Mouse (Mus musculus): ENCODE data around the gene Olfr883. TPM values are rescaled to one million over a fixed set of nuclear protein-coding genes. Genes with fewer than 3 reads are reported as not detected.

Olfr883 gene
- total RNA-seq (2017) = not detected in 3 replicates

DNA sequence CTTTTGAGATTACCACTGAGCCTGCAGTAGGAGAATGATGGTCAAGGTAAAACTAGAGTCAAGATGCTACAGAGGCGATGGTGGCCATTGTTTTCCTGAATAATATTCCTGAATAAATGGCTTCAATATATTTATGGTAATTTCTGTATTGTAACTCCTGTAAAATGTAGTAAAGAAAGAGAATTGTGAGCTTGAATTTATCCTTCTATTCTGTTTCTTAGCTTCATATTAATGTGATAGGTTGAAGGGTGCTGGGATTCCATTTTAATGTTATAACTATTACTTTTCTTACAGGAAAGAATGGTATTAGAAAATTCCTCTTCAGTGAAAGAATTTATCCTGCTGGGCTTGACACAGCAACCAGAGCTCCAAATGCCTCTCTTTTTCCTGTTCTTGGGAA, at the start of gene Olfr883:
Gene Olfr883, plus strand, starts transcription at position 301 of the 400 bp plus-strand sequence.
- no peak for ATAC-seq (replicated peaks; ENCODE audit: insufficient number of reproducible peaks, low FRiP score, low TSS enrichment, poor library complexity, severe bottlenecking)

DNA sequence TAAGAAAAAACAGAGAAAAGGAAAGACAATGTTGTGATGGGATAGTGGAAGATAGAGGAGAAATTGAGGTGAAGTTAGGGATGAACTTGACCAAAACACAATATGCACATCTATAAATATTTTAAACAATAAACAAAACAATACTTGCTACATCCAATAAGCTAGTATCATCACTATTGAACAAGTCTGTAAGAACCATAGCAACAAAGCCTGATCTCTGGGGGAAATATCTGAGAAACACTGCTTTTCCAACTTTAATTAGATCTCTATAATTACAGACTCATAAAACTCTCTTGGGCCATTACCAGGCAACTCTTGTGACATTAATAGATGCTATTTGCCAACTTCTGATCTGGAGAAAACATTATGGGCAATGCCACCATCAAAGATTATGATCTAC, 34.1 kb upstream of the Olfr883 start, which contains the start of gene Olfr881:
Gene Olfr881, plus strand, starts transcription at position 301 of the 400 bp plus-strand sequence.
- ATAC-seq (replicated peaks; ENCODE audit: insufficient number of reproducible peaks, low FRiP score, low TSS enrichment, poor library complexity, severe bottlenecking) = no peak

DNA sequence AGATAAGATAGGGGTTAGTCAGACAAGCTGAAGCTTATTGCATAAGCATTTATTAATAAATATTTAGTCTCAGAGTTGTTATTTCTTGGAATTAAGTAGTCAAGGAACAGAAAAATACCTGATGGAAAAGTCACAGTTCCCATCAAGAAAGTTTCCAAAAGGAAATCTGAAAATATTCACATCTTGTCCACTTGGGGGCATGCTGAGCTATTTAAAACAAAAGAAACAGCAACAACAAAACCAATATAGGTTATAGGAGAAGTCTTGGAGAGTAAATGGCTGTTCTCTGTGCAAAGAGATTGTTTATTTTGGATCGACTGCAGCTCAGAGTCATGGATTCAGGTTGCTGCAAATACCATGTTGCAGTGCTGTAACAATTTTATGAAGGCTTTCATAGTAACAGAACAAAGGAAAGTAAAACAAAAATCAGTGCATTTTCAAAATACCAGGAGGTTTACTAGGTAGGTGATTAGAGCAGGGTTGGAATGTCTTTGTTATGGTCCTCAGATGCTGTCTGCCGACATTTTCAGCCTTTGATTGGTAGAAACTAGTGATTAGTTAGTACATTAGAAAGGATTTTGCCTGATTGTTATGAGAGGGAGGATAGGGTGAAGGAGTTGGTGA, 26.9 kb upstream of the Olfr883 start:
- ATAC-seq (replicated peaks; ENCODE audit: insufficient number of reproducible peaks, low FRiP score, low TSS enrichment, poor library complexity, severe bottlenecking) = no peak

DNA sequence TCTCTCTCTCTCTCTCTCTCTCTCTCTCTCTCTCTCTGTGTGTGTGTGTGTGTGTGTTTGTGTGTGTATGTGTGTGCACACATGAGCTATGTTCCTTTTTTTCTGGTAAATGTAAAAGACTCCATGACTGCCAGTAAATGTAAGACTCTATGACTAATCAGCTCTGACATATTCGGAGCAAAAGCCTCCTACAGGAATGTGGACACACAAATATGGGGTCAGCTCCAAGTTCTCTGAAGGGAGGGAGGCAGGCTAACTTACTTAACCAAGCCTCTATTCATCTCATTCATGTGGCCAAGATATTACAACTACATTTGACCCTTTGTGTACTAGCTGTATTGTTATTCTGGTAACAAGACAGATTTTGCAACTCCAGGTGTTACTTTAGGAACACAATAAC, 25.6 kb upstream of the Olfr883 start:
- ATAC-seq (replicated peaks; ENCODE audit: insufficient number of reproducible peaks, low FRiP score, low TSS enrichment, poor library complexity, severe bottlenecking) = no peak

DNA sequence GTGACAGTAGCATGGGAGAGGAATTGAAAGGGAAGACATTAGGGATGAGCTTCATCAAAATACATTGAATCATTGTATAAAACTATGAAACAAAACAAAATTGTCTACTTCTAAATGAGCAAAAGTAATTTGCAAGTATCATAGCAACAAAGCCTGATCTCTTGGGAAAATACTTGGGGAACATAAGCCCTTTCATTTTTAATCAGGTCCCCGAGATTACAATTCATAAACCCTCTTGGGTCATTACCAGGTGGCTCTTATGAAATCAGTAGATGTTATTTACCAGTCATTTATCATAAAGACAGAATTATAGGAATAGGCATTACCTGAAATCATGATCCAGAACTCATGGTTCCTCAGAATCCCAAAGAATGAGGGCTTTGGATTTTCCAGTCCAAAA, 20.6 kb downstream of the Olfr883 start, which contains the start of gene Olfr884:
Gene Olfr884, plus strand, starts transcription at position 301 of the 400 bp plus-strand sequence.
- no peak for ATAC-seq (replicated peaks; ENCODE audit: insufficient number of reproducible peaks, low FRiP score, low TSS enrichment, poor library complexity, severe bottlenecking)

DNA sequence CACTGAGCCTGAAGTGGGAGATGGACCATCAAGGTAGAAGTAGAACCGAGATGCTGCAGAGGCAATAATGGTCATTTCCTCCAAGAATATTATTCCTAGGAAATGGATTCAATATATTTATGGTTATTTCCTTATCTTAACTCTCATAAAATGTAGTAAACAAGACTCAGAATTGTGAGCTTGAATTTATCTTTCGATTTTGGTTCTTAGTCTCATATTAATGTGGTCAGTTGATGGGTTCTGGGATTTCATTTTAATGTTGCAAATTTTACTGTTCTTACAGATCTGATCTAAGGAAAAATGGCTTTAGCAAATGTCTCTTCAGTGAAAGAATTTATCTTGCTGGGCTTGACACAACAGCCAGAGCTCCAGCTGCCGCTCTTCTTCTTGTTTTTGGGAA, 35.4 kb downstream of the Olfr883 start, which contains the start of gene Olfr885:
Gene Olfr885, plus strand, starts transcription at position 301 of the 400 bp plus-strand sequence.
- ATAC-seq (replicated peaks; ENCODE audit: insufficient number of reproducible peaks, low FRiP score, low TSS enrichment, poor library complexity, severe bottlenecking) = no peak

Other genes with a start within 250 kb of the Olfr883 start
- not detected in 3 replicates for gene Olfr876, start 222.8 kb upstream of the Olfr883 start, total RNA-seq (2017)
- gene Olfr877, start 171.5 kb upstream of the Olfr883 start, total RNA-seq (2017) = not detected in 3 replicates
- gene Olfr145, start 129.1 kb upstream of the Olfr883 start, total RNA-seq (2017) = not detected in 3 replicates
- not detected in 3 replicates for gene Olfr878, start 108.0 kb upstream of the Olfr883 start, total RNA-seq (2017)
- gene Olfr881, start 34.0 kb upstream of the Olfr883 start, total RNA-seq (2017) = 0.38 TPM in 1 of 3 replicates, not detected in the others
- gene Olfr884, start 20.7 kb downstream of the Olfr883 start, total RNA-seq (2017) = not detected in 3 replicates
- not detected in 3 replicates for gene Olfr885, start 35.5 kb downstream of the Olfr883 start, total RNA-seq (2017)
- not detected in 3 replicates for gene Olfr887, start 58.3 kb downstream of the Olfr883 start, total RNA-seq (2017)
- gene Olfr888, start 82.3 kb downstream of the Olfr883 start, total RNA-seq (2017) = not detected in 3 replicates
- not detected in 3 replicates for gene Olfr889, start 89.4 kb downstream of the Olfr883 start, total RNA-seq (2017)
- not detected in 3 replicates for gene Olfr890, start 116.7 kb downstream of the Olfr883 start, total RNA-seq (2017)
- not detected in 3 replicates for gene Olfr891, start 155.0 kb downstream of the Olfr883 start, total RNA-seq (2017)
- gene Olfr893, start 182.6 kb downstream of the Olfr883 start, total RNA-seq (2017) = not detected in 3 replicates
- gene Olfr894, start 192.2 kb downstream of the Olfr883 start, total RNA-seq (2017) = not detected in 3 replicates
- gene Olfr143, start 227.0 kb downstream of the Olfr883 start, total RNA-seq (2017) = not detected in 3 replicates
- gene Olfr895, start 242.0 kb downstream of the Olfr883 start, total RNA-seq (2017) = not detected in 3 replicates